ENCODE assay signal across 13 mouse cellular contexts in genomic region chr12:28686199-28686879, GRCm38 (mm10). TPM values are rescaled to one million over a fixed set of nuclear protein-coding genes. Genes with fewer than 3 reads are reported as not detected.
A peak's percentile ranks its signal among the peaks of the same experiment; 100 is the strongest.
DNase-seq lines count a peak whose midpoint lies in the region; ATAC-seq and TF ChIP-seq lines count a peak whose summit lies in the region.
"Had no signal": no experiment of that assay in that cellular context is flagged by ENCODE, and none has a peak within 500 bp of the region (broad histone marks: within the 10 kb centered on the region; RNA-seq: fewer than 3 reads in every experiment).

No protein-coding gene starts in this region.

- no peaks in the 10 kb centered on the region for H3K9me3 ChIP-seq in midbrain, embryonic 13.5 days
- no peaks in the 10 kb centered on the region for H3K9me3 ChIP-seq in midbrain, embryonic 15.5 days
- H3K9me3 ChIP-seq in hindbrain, embryonic 14.5 days (ENCODE audit: control insufficient read depth, low read length) = no peaks in the 10 kb centered on the region
- no peaks in the 10 kb centered on the region for H3K9me3 ChIP-seq in liver, embryonic 14.5 days (ENCODE audit: control insufficient read depth, low read length)
- H3K9me3 ChIP-seq: midbrain, embryonic 10.5 days had no signal

- no peak for ATAC-seq in midbrain, embryonic 13.5 days
- no peak for ATAC-seq in midbrain, embryonic 15.5 days (replicated peaks)
- ATAC-seq in hindbrain, embryonic 14.5 days (ENCODE audit: low FRiP score) = peak; percentile 27; the same call in 1 of the 2 replicates
- peak; percentile 56; the same call in 1 of the 2 replicates for ATAC-seq in liver, embryonic 14.5 days (ENCODE audit: insufficient read depth)
- ATAC-seq: forebrain, embryonic 16.5 days had no signal

- 61% methylated on average over 8 of the region's 8 CpGs for WGBS in midbrain, embryonic 13.5 days
- 62% methylated on average over 8 of the region's 8 CpGs for WGBS in midbrain, embryonic 15.5 days
- 44% methylated on average over 8 of the region's 8 CpGs for WGBS in hindbrain, embryonic 14.5 days
- 62% methylated on average over 8 of the region's 8 CpGs for WGBS in liver, embryonic 14.5 days (ENCODE audit: insufficient replicate concordance)

- no peak for TF ChIP-seq CTCF in liver, embryonic 14.5 days (IDR thresholded peaks at IDR 0.05; ENCODE audit: low read depth)

- no peak overlapping the region for H3K4me2 ChIP-seq in midbrain, embryonic 13.5 days (replicated peaks)
- no peak overlapping the region for H3K4me2 ChIP-seq in midbrain, embryonic 15.5 days
- no peak overlapping the region for H3K4me2 ChIP-seq in hindbrain, embryonic 14.5 days (replicated peaks)
- H3K4me2 ChIP-seq in liver, embryonic 14.5 days (ENCODE audit: low read depth) = no peak overlapping the region

- no peaks in the 10 kb centered on the region for H3K27me3 ChIP-seq in midbrain, embryonic 13.5 days
- H3K27me3 ChIP-seq in midbrain, embryonic 15.5 days (replicated peaks) = no peaks in the 10 kb centered on the region
- H3K27me3 ChIP-seq in hindbrain, embryonic 14.5 days (ENCODE audit: control insufficient read depth, insufficient read depth, low read length) = no peaks in the 10 kb centered on the region
- no peaks in the 10 kb centered on the region for H3K27me3 ChIP-seq in liver, embryonic 14.5 days (ENCODE audit: control insufficient read depth, insufficient read depth, low read length)

- H3K9ac ChIP-seq in midbrain, embryonic 13.5 days (replicated peaks) = 0 out of 2 replicates have a peak overlapping the region, but pooled peaks have one; percentile 36
- H3K9ac ChIP-seq in midbrain, embryonic 15.5 days = no peak overlapping the region
- no peak overlapping the region for H3K9ac ChIP-seq in hindbrain, embryonic 14.5 days
- H3K9ac ChIP-seq in liver, embryonic 14.5 days (replicated peaks) = no peak overlapping the region

- no peak for DNase-seq in hindbrain, embryonic 14.5 days (ENCODE audit: low spot score)
- DNase-seq in liver, embryonic 14.5 days (ENCODE audit: low read depth in 3 of 3, low spot score in 3 of 3) = no peak
- DNase-seq in yolk sac, embryonic 10.5 days (ENCODE audit: low spot score) = peak; percentile 75
- no peak for DNase-seq in heart, postnatal 10 days
- DNase-seq in urinary bladder, postnatal 10 days (ENCODE audit: low spot score) = no peak
- DNase-seq: cerebellum, adult 11 months; gastrocnemius, postnatal 36 days; layer of hippocampus, adult 9-11 months; lung, postnatal 10 days had no signal

- intact Hi-C loops in heart, postnatal 10 days (cut with DNase I) = no loop called here

- H3K4me3 ChIP-seq in midbrain, embryonic 13.5 days (replicated peaks) = no peak overlapping the region
- no peak overlapping the region for H3K4me3 ChIP-seq in midbrain, embryonic 15.5 days
- no peak overlapping the region for H3K4me3 ChIP-seq in hindbrain, embryonic 14.5 days (replicated peaks; ENCODE audit: low read length)
- H3K4me3 ChIP-seq in liver, embryonic 14.5 days (ENCODE audit: insufficient read depth in 1 of 2, low read depth in 2 of 2, low read length in 2 of 2) = no peak overlapping the region
- H3K4me3 ChIP-seq: midbrain, embryonic 10.5 days had no signal

- TF ChIP-seq EP300 in liver, embryonic 14.5 days (IDR thresholded peaks at IDR 0.05; ENCODE audit: low read depth) = no peak

- H3K36me3 ChIP-seq in midbrain, embryonic 13.5 days = peaks cover 25% of the 10 kb centered on the region
- H3K36me3 ChIP-seq in midbrain, embryonic 15.5 days (replicated peaks) = peaks cover 12% of the 10 kb centered on the region
- peaks cover 22% of the 10 kb centered on the region for H3K36me3 ChIP-seq in hindbrain, embryonic 14.5 days (replicated peaks; ENCODE audit: control insufficient read depth, insufficient read depth)
- H3K36me3 ChIP-seq in liver, embryonic 14.5 days (replicated peaks; ENCODE audit: control insufficient read depth, insufficient read depth, low read depth) = peaks cover 14% of the 10 kb centered on the region

- peaks cover 5% of the 10 kb centered on the region; the same call in 1 of the 2 replicates for H3K4me1 ChIP-seq in midbrain, embryonic 13.5 days (replicated peaks)
- peaks cover 4% of the 10 kb centered on the region; the same call in 1 of the 2 replicates for H3K4me1 ChIP-seq in midbrain, embryonic 15.5 days
- 0 out of 2 replicates have a peak, but pooled peaks cover 3% of the 10 kb centered on the region for H3K4me1 ChIP-seq in hindbrain, embryonic 14.5 days (replicated peaks; ENCODE audit: control insufficient read depth, insufficient read depth, low read length)
- peaks cover 0 to 5% of the 10 kb centered on the region in 2 experiments; a peak in 2 of 4 replicates for H3K4me1 ChIP-seq in liver, embryonic 14.5 days (replicated peaks; ENCODE audit: control insufficient read depth in 2 of 2, insufficient read depth in 2 of 2, low read length in 1 of 2)

- H3K27ac ChIP-seq in midbrain, embryonic 13.5 days = peak overlapping the region; percentile 35
- no peak overlapping the region for H3K27ac ChIP-seq in midbrain, embryonic 15.5 days
- peak overlapping the region; percentile 64; the same call in 1 of the 2 replicates for H3K27ac ChIP-seq in hindbrain, embryonic 14.5 days
- no peak overlapping the region for H3K27ac ChIP-seq in liver, embryonic 14.5 days
- H3K27ac ChIP-seq: midbrain, embryonic 10.5 days had no signal

RNA-seq across cellular contexts. Expression of gene Adi1, which starts 11.3 kb away (rescaled TPM):
- polyA plus RNA-seq in midbrain, embryonic 13.5 days (2015; fragmentation: Nextera tagmentation; extraction: Ambion mirVana) = 27.0 and 29.1 TPM in 2 replicates
- 23.8 and 25.5 TPM in 2 replicates for polyA plus RNA-seq in midbrain, embryonic 15.5 days (2015; fragmentation: Nextera tagmentation; extraction: Ambion mirVana)
- 27.5 and 29.2 TPM in 2 replicates for polyA plus RNA-seq in hindbrain, embryonic 14.5 days (2014; fragmentation: Nextera tagmentation; extraction: Ambion mirVana)
- polyA plus RNA-seq in liver, embryonic 14.5 days (2012; rRNA removed) = 13.0 and 17.2 TPM in 2 replicates
- 41.0 and 46.2 TPM in 2 replicates for polyA plus RNA-seq in liver, embryonic 14.5 days (2014; fragmentation: Nextera tagmentation; extraction: Ambion mirVana)
- 10 to 100 TPM; 34.7 to 38.3 TPM for total RNA-seq in heart, postnatal 10 days (2021)

RNA-seq across cellular contexts. Expression of gene Rnaseh1, which starts 36.9 kb away (rescaled TPM):
- polyA plus RNA-seq in midbrain, embryonic 13.5 days (2015; fragmentation: Nextera tagmentation; extraction: Ambion mirVana) = 24.9 and 28.7 TPM in 2 replicates
- 24.1 and 27.2 TPM in 2 replicates for polyA plus RNA-seq in midbrain, embryonic 15.5 days (2015; fragmentation: Nextera tagmentation; extraction: Ambion mirVana)
- polyA plus RNA-seq in hindbrain, embryonic 14.5 days (2014; fragmentation: Nextera tagmentation; extraction: Ambion mirVana) = 17.6 and 18.8 TPM in 2 replicates
- 7.1 and 9.7 TPM in 2 replicates for polyA plus RNA-seq in liver, embryonic 14.5 days (2012; rRNA removed)
- polyA plus RNA-seq in liver, embryonic 14.5 days (2014; fragmentation: Nextera tagmentation; extraction: Ambion mirVana) = 9.3 and 10.3 TPM in 2 replicates
- total RNA-seq in heart, postnatal 10 days (2021) = 1 to 10 TPM; 7.5 to 8.7 TPM

RNA-seq across cellular contexts. Expression of gene Rps7, which starts 50.6 kb away (rescaled TPM):
- polyA plus RNA-seq in midbrain, embryonic 13.5 days (2015; fragmentation: Nextera tagmentation; extraction: Ambion mirVana) = 507 and 547 TPM in 2 replicates
- 356 and 383 TPM in 2 replicates for polyA plus RNA-seq in midbrain, embryonic 15.5 days (2015; fragmentation: Nextera tagmentation; extraction: Ambion mirVana)
- polyA plus RNA-seq in hindbrain, embryonic 14.5 days (2014; fragmentation: Nextera tagmentation; extraction: Ambion mirVana) = 558 and 621 TPM in 2 replicates
- 548 and 604 TPM in 2 replicates for polyA plus RNA-seq in liver, embryonic 14.5 days (2012; rRNA removed)
- polyA plus RNA-seq in liver, embryonic 14.5 days (2014; fragmentation: Nextera tagmentation; extraction: Ambion mirVana) = 640 and 652 TPM in 2 replicates
- 100 to 1,000 TPM; 378 to 389 TPM for total RNA-seq in heart, postnatal 10 days (2021)

Comparison
In these comparisons a context has a peak if more than half of its experiments do, and no peak if none do; other contexts are left out.
1. H3K27ac ChIP-seq: peak in midbrain, embryonic 13.5 days (single experiment) and hindbrain, embryonic 14.5 days (single experiment); none in midbrain, embryonic 15.5 days (single experiment) and liver, embryonic 14.5 days (single experiment).
2. ATAC-seq: peak in hindbrain, embryonic 14.5 days (single experiment) and liver, embryonic 14.5 days (single experiment); none in midbrain, embryonic 13.5 days (single experiment) and midbrain, embryonic 15.5 days (single experiment).